Mouse (Mus musculus) spleen, adult 2 months (tissue): ENCODE results near the gene Ipp.

ENCODE experiments used
- CTCF ChIP-seq: fragments of 200-500 bp; IDR thresholded peaks from 2 replicates; pipeline ENCODE4 v1.5.1; 2011; ENCODE audit warnings: mild to moderate bottlenecking, inconsistent platforms; ENCODE audit not compliant: insufficient read depth, insufficient read length, insufficient replicate concordance; ENCODE audit errors: extremely low read depth
- POLR2A ChIP-seq: fragments of 200-500 bp; IDR thresholded peaks from 2 replicates; pipeline ENCODE4 v1.6.1; 2011; ENCODE audit warnings: low read depth, low read length, inconsistent platforms

- no peak for TF ChIP-seq CTCF
- no peak for TF ChIP-seq POLR2A
These were observed 30.4 kb downstream of the Ipp start for GRCm38 (mm10) chr4:116537737-116538136.
